Mouse (Mus musculus) small intestine, adult 2 months (tissue): Measurements from ENCODE around the gene Tsnax.

Experiments used
- CTCF ChIP-seq: fragments of 200-500 bp; IDR thresholded peaks from 2 replicates; pipeline ENCODE4 v1.5.1; 2012; ENCODE audit warnings: low read depth, mild to moderate bottlenecking, control low read depth, inconsistent platforms, low read length, moderate library complexity, mixed read lengths; ENCODE audit not compliant: insufficient replicate concordance, insufficient read length; ENCODE audit errors: extremely low read depth
- POLR2A ChIP-seq: fragments of 200-500 bp; IDR thresholded peaks from 2 replicates; pipeline ENCODE4 v1.6.1; 2012; ENCODE audit warnings: low read depth, mild to moderate bottlenecking, control low read depth, inconsistent platforms, low read length, moderate library complexity

- TF ChIP-seq CTCF, result no peak
- no peak for TF ChIP-seq POLR2A
Measured at GRCm38 (mm10) chr8:125067596-125067960, 54.8 kb downstream of the Tsnax start.
